Mouse (Mus musculus) urinary bladder, postnatal 10 days (tissue): ENCODE data around the gene Map4.

Source experiments
- DNase-seq: peaks from one replicate; pipeline ENCODE4 v3.0.0; 2022; ENCODE audit warnings: low spot score

The Map4 gene

DNA sequence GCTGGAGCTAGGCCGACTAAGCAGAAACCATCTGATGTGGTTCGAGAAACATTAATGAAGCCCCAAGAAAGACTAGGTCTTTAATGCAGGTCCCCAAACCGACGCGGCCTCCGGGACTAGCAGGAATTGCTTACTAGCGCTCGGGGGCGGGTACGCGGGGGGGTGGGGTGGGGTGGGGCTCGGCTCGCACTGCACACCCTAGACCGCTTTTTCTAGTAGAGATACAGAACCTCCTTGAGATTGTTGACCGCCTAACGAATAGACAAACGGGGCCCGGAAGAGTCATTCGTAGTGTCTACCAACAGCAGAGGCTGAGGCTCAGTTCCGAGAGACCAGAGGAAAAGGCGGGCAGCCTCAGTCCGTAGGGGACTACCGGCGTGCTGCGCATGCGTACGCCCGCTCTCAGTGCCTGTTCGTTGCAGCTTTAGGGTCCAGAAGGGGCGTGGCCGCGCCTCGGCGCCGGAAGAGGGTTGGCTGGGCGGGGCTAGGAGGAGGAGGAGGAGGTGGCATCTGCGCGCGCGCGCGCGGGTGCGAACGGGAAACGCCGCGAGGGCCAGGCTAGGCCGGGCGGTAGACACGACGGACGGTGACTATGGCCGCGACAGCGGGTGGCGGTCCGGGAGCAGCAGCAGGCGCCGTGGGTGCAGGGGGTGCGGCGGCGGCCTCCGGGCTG lies 200.4 kb downstream of the Map4 start:
- peak; percentile 98 for DNase-seq

DNA sequence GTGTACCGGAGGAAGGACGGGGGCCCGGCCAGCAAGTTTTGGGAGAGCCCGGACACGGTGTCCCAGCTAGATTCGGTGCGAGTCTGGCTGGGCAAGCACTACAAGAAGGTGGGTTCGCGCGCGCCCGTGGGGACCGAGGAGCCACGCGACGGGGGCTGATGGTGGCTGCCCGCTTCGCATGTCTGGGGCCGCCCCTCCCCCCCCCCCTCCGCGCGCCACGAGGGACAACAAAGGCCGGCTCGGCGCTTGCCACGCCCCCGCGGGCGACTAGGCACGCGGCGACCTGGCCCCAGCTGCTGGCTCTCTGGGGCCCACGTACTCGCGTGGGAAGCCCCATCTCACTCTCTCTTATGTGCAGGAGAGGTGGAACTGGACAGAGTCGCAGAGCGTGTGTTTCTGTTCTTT lies 200.9 kb downstream of the Map4 start:
- no peak for DNase-seq

GRCm38 (mm10) chr9:110132921-110133320 lies 201.7 kb downstream of the Map4 start:
- DNase-seq = no peak
